Mouse (Mus musculus): ENCODE measurements around the gene Ankzf1. TPM values are rescaled to one million over a fixed set of nuclear protein-coding genes. Genes with fewer than 3 reads are reported as not detected.

Ankzf1 gene
- polyA plus RNA-seq, 1 experiment from 2014 or later, result 25.2 TPM

DNA sequence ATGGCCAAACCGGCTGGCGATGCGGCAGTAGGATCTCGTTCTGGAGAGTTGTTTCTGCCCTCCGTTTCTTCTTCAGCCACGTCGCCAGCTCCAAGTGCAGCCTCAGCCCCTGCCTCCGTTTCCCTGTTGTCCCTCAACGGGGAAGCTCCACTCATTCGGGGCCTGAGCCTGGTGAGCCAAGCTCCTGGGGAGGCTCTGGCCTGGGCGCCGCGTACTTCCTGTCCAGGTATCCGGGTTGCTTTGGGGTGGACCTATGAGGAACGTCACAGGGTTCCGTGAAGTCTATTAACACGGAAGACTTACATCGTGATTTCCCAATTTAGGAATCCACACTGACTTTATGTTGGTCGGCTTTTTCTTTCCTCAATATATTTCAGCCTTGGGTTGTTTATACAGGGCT lies 501 bp downstream of the Ankzf1 start:
- H3K4me3 ChIP-seq (replicated peaks), result peak overlapping the region; percentile 77
- no peaks in the 10 kb centered on the region for H3K27me3 ChIP-seq (replicated peaks)
- H3K4me1 ChIP-seq (replicated peaks), result peaks cover 12% of the 10 kb centered on the region; the same call in 1 of the 2 replicates
- peak overlapping the region; percentile 84 for H3K4me2 ChIP-seq (replicated peaks)
- under 1% methylated on average over 19 of the region's 19 CpGs for WGBS
- peak overlapping the region; percentile 90 for H3K27ac ChIP-seq
- peak; percentile 76 for ATAC-seq
- H3K36me3 ChIP-seq, result peaks cover 19% of the 10 kb centered on the region
- no peaks in the 10 kb centered on the region for H3K9me3 ChIP-seq
- peak overlapping the region; percentile 74 for H3K9ac ChIP-seq

DNA sequence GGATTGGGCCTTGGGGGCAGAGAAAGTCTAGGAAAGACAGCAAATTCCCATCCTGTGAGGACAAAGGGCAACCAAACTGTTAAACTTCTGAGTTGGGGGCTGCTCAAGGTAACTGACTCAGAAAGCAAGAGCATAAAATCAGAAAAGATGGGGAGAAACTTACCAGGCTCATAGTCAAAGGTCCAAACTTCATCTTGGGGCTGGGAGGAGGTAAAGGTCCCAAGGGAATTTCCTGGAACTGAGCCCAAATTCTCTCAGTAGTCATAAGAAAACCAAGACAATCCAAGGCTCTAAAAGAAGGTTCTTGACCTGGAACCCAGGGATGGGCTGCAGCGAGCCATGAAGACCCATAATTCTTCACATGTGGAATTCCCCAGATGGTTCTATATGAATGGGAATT lies 9.3 kb downstream of the Ankzf1 start:
- Histone ChIP-seq H3K27me3 (replicated peaks) (no peaks in the 10 kb centered on the region), H3K4me3 (replicated peaks) (no peak overlapping the region), H3K9ac (no peak overlapping the region), H3K27ac (no peak overlapping the region), H3K36me3 (peaks cover 35% of the 10 kb centered on the region), H3K4me2 (replicated peaks) (no peak overlapping the region), H3K9me3 (no peaks in the 10 kb centered on the region), H3K4me1 (replicated peaks) (no peaks in the 10 kb centered on the region)
- no peak for ATAC-seq
- 86% methylated on average over 1 of the region's 1 CpGs for WGBS

DNA sequence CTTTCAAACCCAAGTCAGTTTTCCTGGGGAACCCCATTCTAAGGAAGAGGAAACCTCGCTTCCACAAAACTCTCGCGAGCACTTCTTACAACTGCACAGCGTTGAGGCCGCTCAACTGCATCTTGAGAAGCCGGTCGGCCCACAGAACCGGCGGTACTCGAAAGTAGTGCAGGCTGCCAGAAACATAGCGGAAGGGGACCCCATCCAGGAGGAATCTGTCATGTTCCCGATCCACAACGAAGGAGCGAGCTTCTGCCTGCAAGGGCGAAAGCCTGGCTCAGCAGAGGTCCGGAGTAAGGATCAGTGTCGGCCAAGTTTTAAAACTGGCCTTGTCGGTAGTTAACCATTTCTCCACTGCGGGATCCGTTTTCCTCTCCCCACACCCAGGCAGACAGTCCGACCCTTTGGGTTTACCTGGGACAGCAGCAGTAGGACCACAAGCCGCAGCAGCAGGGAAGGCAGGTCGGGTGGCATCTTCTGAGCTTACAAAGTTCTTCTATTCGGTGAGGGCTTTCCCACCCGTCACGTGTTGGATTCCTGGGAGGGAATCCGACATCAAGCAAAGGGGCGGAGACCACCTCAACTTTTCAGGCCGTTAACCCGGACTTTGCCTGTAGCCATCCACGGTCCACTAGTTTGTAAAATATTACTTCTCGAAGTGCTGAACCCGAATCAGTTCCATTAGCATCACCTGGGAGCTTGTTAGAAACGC lies 17.2 kb downstream of the Ankzf1 start:
- Histone ChIP-seq H3K36me3 (peaks cover 6% of the 10 kb centered on the region; the same call in 1 of the 2 replicates), H3K4me3 (replicated peaks) (peak overlapping the region; percentile 35), H3K4me2 (replicated peaks) (peak overlapping the region; percentile 65), H3K4me1 (replicated peaks) (peaks cover 29% of the 10 kb centered on the region), H3K27me3 (replicated peaks) (no peaks in the 10 kb centered on the region), H3K9me3 (no peaks in the 10 kb centered on the region), H3K27ac (no peak overlapping the region), H3K9ac (peak overlapping the region; percentile 52)
- 8% methylated on average over 34 of the region's 34 CpGs for WGBS
- ATAC-seq, result no peak

DNA sequence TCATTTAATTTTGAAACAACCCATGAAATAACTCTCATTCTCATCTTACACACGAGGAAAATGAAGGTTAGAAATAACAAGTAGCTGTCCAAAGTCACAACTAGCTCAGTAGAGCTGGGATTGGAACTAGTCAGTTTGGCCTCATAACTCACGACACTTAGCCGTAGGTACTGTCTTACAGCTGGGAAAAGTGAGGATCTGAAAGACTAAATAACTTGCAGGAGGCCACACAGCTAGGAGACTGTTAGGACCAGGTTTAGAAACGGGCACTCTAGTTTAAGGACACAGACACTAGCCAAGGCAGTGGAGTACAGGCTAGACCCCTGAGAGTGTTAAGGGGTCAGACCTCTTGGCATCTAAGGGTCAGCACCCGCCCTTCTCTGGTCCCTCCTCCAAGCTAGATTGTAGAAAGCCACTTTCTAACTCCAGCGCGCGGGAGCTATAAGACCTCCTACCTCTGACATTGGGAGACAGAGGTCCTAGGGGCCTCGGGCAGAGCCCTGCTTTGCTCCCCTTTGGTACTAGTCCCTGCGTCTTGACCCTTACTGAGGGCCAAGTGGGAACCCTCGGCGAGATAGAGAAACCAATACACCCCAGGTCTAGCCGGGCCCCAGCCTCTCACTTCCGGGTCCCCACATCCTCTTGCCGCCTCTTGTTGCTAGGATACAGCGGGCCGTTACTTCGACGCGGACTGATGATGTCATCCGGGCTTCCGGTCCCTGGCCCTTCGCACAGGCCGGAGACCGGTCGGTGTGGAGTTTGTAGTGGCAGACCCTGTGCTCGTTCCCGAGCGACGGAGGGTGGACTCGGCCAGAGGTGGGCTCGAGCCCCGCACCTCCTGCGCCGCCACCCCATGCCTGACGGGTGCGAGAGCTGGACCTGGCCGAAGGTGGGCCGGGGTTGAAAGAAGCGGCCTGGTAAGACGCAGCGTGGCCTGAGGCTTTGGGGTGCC lies 18.5 kb downstream of the Ankzf1 start, which contains the start of the genes Glb1l and Stk16:
Gene Glb1l (minus strand): TSS at position 678 of the 952 bp plus-strand sequence.
Gene Stk16 (plus strand): TSS at position 703 of the 952 bp plus-strand sequence.
- peak within 1 kb of the TSS; percentile 94 for H3K9ac ChIP-seq
- H3K4me2 ChIP-seq (replicated peaks), result peak within 1 kb of the TSS; percentile 85
- peak within 1 kb of the TSS; percentile 86 for H3K4me3 ChIP-seq (replicated peaks)
- ATAC-seq, result peak; percentile 91
- H3K4me1 ChIP-seq (replicated peaks), result peaks cover 35% of the 10 kb centered on the region
- peaks cover 7% of the 10 kb centered on the region; the same call in 1 of the 2 replicates for H3K36me3 ChIP-seq
- WGBS, result 6% methylated on average over 42 of the region's 42 CpGs
- peak within 1 kb of the TSS; percentile 63 for H3K27ac ChIP-seq
- H3K9me3 ChIP-seq, result no peaks in the 10 kb centered on the region
- H3K27me3 ChIP-seq (replicated peaks), result no peaks in the 10 kb centered on the region

DNA sequence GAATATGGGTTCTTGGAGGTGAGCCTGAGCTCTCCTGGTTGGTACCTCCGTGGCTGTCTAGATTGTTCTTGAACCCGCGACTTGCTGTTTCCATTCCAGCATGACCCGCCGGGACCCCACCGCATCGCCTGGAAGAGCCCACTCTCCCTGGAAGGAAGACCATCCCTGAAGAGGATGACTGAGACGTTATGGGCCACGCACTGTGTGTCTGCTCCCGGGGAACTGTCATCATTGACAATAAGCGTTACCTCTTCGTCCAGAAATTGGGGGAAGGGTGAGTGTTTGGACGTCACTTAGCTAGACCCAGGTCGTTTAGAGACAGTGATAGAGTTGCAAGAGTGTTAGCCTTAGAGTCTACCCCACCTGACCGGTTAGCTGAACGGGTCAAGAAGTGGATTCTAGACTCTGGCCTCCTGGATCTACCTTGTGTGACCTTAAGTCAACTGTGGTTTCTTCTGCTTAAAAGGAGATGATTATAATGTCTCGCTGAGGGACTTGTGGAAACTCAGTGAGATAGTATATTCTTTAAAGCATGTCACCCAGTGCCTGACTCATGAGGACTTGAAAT lies 19.3 kb downstream of the Ankzf1 start:
- H3K27ac ChIP-seq, result peak overlapping the region; percentile 63
- no peaks in the 10 kb centered on the region for H3K27me3 ChIP-seq (replicated peaks)
- H3K9ac ChIP-seq, result peak overlapping the region; percentile 94
- peaks cover 12% of the 10 kb centered on the region; the same call in 1 of the 2 replicates for H3K36me3 ChIP-seq
- H3K9me3 ChIP-seq, result no peaks in the 10 kb centered on the region
- H3K4me1 ChIP-seq (replicated peaks), result peaks cover 35% of the 10 kb centered on the region
- 11% methylated on average over 17 of the region's 17 CpGs for WGBS
- H3K4me2 ChIP-seq (replicated peaks), result peak overlapping the region; percentile 85
- no peak for ATAC-seq
- peak overlapping the region; percentile 86 for H3K4me3 ChIP-seq (replicated peaks)

DNA sequence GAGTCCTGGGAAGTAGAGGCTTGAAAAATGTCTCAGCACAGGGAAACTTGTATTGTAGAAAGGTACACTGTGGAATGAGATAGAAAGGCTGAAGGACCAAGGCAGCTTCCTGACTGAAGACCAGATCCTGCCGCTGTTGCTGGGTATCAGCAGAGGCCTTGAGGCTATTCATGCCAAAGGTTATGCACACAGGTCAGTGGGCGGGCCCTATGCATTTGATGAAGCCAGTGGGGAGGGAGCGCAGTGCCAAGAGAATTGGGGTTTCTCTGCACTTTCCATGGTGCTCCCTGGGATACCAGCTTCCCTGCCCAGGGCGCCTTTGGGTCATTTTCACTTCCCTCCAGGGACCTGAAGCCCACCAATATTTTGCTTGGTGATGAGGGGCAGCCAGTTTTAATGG lies 20.6 kb downstream of the Ankzf1 start:
- Histone ChIP-seq H3K27ac (no peak overlapping the region), H3K27me3 (replicated peaks) (no peaks in the 10 kb centered on the region; the same call in 1 of the 2 replicates), H3K36me3 (peaks cover 12% of the 10 kb centered on the region; the same call in 1 of the 2 replicates), H3K9me3 (no peaks in the 10 kb centered on the region), H3K4me2 (replicated peaks) (peak overlapping the region; percentile 20; the same call in 1 of the 2 replicates), H3K9ac (no peak overlapping the region), H3K4me1 (replicated peaks) (peaks cover 37% of the 10 kb centered on the region), H3K4me3 (replicated peaks) (no peak overlapping the region)
- ATAC-seq, result no peak
- 73% methylated on average over 4 of the region's 4 CpGs for WGBS

DNA sequence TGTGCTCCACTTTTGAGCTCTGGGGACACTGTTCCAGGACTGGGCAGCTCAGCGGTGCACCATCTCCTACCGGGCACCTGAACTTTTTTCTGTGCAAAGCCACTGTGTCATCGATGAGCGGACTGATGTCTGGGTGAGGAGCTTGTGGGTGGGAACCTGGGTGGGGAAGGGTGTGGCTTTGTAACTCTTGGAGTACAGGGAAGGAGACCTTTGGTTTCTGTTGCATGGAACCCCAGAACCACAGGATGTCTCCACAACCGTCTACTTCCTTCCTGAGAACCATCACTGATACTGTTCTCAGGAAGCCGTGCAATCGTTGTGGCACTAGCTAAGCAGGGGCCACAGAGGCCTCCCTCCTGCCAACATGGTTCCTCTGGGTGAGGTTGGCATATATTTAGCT lies 21.1 kb downstream of the Ankzf1 start:
- Histone ChIP-seq H3K27ac (no peak overlapping the region), H3K4me1 (replicated peaks) (peaks cover 37% of the 10 kb centered on the region), H3K36me3 (peaks cover 12% of the 10 kb centered on the region; the same call in 1 of the 2 replicates), H3K4me2 (replicated peaks) (peak overlapping the region; percentile 20; the same call in 1 of the 2 replicates), H3K9me3 (no peaks in the 10 kb centered on the region), H3K27me3 (replicated peaks) (no peaks in the 10 kb centered on the region; the same call in 1 of the 2 replicates), H3K4me3 (replicated peaks) (no peak overlapping the region), H3K9ac (no peak overlapping the region)
- WGBS, result 78% methylated on average over 7 of the region's 7 CpGs
- ATAC-seq, result no peak

DNA sequence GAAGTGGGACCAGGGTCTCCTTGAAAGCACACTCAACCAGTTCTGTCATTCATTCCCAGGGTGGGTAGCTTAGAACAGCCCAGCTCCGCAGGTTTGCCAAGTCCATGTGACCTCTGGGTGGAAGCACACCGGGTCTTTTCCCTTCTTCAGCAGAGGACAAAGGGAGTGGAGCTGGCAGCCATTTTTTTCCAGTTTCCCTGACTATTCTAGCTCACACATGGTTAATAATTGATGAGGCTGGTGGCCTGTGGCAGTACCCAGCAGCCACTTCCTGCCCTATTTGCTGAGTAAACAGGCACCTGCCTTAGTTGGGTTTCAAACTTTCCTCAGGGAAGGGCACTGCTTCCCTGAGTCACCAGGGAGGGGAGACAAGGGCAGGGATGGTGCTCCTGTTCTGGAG lies 22.5 kb downstream of the Ankzf1 start:
- Histone ChIP-seq H3K4me3 (replicated peaks) (no peak overlapping the region), H3K27me3 (replicated peaks) (peaks cover 9% of the 10 kb centered on the region), H3K4me1 (replicated peaks) (peaks cover 43% of the 10 kb centered on the region), H3K9me3 (no peaks in the 10 kb centered on the region), H3K27ac (peak overlapping the region; percentile 82), H3K9ac (peak overlapping the region; percentile 27; the same call in 1 of the 2 replicates), H3K4me2 (replicated peaks) (peak overlapping the region; percentile 36), H3K36me3 (peaks cover 12% of the 10 kb centered on the region; the same call in 1 of the 2 replicates)
- 47% methylated on average over 2 of the region's 2 CpGs for WGBS
- ATAC-seq, result peak; percentile 49

DNA sequence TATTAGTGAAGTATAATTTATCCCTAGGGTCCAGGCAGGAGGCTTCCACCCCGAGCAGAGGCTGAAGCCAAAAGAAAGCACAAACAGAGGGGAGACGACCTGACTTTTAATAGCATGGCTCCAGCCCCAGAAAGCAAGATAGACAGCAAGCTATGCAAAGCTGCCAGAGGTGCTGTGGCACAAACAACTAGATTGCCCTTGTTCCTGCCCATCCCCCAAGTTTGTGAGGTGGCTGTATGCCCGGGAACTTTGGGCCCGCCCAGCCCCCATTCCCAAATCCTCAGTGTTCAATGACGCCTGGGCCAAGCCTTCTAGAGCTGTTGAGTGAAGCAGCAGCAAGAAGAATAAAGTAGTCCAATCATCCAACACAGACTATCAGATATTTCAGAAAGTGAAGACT lies 22.9 kb downstream of the Ankzf1 start:
- no peaks in the 10 kb centered on the region for H3K9me3 ChIP-seq
- H3K27ac ChIP-seq, result peak overlapping the region; percentile 66
- peaks cover 48% of the 10 kb centered on the region for H3K4me1 ChIP-seq (replicated peaks)
- H3K27me3 ChIP-seq (replicated peaks), result peaks cover 13% of the 10 kb centered on the region
- 61% methylated on average over 5 of the region's 5 CpGs for WGBS
- peaks cover 12% of the 10 kb centered on the region; the same call in 1 of the 2 replicates for H3K36me3 ChIP-seq
- H3K9ac ChIP-seq, result no peak overlapping the region
- ATAC-seq, result no peak
- H3K4me3 ChIP-seq (replicated peaks), result no peak overlapping the region
- peak overlapping the region; percentile 36 for H3K4me2 ChIP-seq (replicated peaks)

DNA sequence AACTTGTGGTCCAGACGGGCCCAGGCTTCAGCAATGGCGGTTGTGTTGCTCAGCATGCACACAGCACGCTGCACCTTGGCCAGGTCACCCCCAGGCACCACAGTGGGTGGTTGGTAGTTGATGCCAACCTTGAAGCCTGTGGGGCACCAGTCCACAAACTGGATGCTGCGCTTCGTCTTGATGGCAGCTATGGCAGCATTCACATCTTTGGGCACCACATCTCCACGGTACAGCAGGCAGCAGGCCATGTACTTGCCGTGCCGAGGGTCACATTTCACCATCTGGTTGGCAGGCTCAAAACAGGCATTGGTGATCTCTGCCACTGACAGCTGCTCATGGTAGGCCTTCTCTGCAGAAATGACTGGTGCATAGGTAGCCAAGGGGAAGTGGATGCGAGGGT lies 23.8 kb downstream of the Ankzf1 start:
- WGBS, result 93% methylated on average over 9 of the region's 9 CpGs
- no peak for ATAC-seq
- H3K27ac ChIP-seq, result no peak overlapping the region

DNA sequence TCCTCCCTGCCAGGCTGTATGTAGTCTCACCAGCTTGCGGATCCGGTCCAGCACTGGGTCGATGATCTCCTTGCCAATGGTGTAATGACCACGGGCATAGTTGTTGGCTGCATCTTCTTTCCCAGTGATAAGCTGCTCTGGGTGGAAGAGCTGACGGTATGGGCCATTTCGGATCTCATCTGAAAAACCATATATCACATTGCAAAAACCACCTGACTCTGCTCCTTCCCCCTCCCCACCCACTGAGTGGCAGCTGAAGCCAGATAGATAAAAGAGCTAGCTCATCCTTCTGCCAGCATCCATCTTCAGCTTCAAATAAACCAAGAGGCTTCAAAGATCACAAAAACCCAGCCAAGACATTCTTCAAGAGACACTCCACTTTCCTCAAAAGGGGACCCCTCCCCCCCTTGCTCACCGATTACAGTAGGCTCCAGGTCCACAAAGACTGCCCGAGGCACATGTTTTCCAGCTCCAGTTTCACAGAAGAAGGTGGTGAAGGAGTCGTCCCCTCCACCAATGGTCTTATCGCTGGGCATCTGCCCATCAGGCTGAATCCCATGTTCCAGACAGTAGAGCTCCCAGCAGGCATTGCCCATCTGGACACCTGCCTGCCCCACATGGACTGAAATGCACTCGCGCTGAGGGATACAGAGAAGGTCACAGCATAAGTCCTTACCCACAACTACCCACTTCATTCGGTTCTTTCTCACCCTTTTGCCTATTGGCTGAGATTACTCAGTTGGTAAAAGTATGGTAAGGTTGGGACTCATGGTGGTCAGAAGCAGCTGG lies 25.0 kb downstream of the Ankzf1 start:
- WGBS, result 72% methylated on average over 13 of the region's 13 CpGs
- H3K27ac ChIP-seq, result no peak overlapping the region
- H3K36me3 ChIP-seq, result peaks cover 12% of the 10 kb centered on the region; the same call in 1 of the 2 replicates
- 0 out of 2 replicates have a peak overlapping the region, but pooled peaks have one; percentile 54 for H3K4me3 ChIP-seq (replicated peaks)
- H3K27me3 ChIP-seq (replicated peaks), result peaks cover 27% of the 10 kb centered on the region
- ATAC-seq, result no peak
- no peaks in the 10 kb centered on the region for H3K9me3 ChIP-seq
- peak overlapping the region; percentile 99 for H3K4me2 ChIP-seq (replicated peaks)
- H3K9ac ChIP-seq, result no peak overlapping the region
- H3K4me1 ChIP-seq (replicated peaks), result peaks cover 38% of the 10 kb centered on the region

More for the DNA sequence above, 23.8 kb downstream of the Ankzf1 start:
- no peak overlapping the region for H3K4me3 ChIP-seq (replicated peaks)
- H3K4me2 ChIP-seq (replicated peaks), result no peak overlapping the region
- H3K4me1 ChIP-seq (replicated peaks), result peaks cover 44% of the 10 kb centered on the region
- peaks cover 12% of the 10 kb centered on the region; the same call in 1 of the 2 replicates for H3K36me3 ChIP-seq
- no peaks in the 10 kb centered on the region for H3K9me3 ChIP-seq
- H3K27me3 ChIP-seq (replicated peaks), result peaks cover 18% of the 10 kb centered on the region
- no peak overlapping the region for H3K9ac ChIP-seq
